Mouse (Mus musculus): ENCODE data around the gene Chsy1. TPM values are rescaled to one million over a fixed set of nuclear protein-coding genes. Genes with fewer than 3 reads are reported as not detected.

Gene Chsy1
- polyA plus RNA-seq, 1 experiment: 1.8 TPM

DNA sequence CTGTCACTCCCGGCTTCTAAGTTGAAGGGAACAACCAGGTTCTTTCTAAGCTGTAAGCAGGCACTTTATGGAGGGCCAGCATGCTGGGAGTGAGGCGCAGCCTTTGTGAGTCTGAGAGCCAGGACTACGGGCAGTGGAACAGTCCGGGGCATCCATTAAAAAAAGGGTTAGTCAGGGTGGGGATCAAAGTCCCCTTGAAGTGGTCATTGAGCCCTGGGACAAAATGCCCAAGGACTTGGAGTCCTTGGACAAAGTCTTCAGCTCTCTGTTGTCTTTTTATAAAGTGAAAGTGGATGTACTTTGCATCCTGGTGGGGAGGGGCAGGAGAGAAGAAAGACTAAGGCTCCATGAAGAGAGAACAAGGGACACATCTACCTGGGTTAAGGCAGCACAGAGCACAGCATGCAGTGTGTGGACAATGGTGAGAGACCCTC, 110.5 kb downstream of the Chsy1 start:
- no peak overlapping the region for H3K27ac ChIP-seq (ENCODE audit: control insufficient read depth, insufficient read depth, low read depth, low read length)

DNA sequence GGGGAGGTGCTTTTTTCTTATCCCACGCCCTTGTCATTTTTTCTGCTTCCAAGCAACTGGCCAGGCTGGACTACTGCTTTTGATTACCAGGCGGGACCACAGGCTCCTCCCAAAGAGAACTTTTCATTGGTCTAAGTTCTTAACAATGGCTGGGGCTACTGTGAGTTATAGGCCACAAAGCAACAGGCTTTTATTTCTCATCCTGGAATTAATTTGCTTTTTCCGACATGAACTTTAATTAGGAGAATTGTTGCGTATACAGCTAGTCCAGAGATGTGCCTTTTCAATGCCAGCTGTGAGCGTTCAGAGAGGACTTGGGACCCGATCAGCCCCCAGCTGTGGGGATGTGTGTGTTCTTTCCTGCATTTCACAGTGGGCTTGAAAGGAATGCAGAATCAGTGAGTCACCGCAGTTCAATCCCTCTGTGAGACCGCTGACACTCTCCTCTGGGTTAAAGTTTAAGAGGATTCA, 113.3 kb downstream of the Chsy1 start:
- H3K27me3 ChIP-seq (ENCODE audit: control insufficient read depth, insufficient read depth, low read length): no peaks in the 10 kb centered on the region
- H3K36me3 ChIP-seq (ENCODE audit: control insufficient read depth, insufficient read depth, low read length): no peaks in the 10 kb centered on the region
- no peak overlapping the region for H3K27ac ChIP-seq (ENCODE audit: control insufficient read depth, insufficient read depth, low read depth, low read length)
- TF ChIP-seq POLR2A (IDR thresholded peaks at IDR 0.05; ENCODE audit: control insufficient read depth, low read depth, low read length): no peak
- H3K4me3 ChIP-seq (ENCODE audit: control insufficient read depth, low read depth, low read length): no peak overlapping the region
- no peaks in the 10 kb centered on the region for H3K4me1 ChIP-seq (ENCODE audit: control insufficient read depth, insufficient read depth, low read length)

More for the DNA sequence above, 110.5 kb downstream of the Chsy1 start:
- Histone ChIP-seq H3K4me3 (ENCODE audit: control insufficient read depth, low read depth, low read length) (no peak overlapping the region), H3K36me3 (ENCODE audit: control insufficient read depth, insufficient read depth, low read length) (no peaks in the 10 kb centered on the region), H3K4me1 (ENCODE audit: control insufficient read depth, insufficient read depth, low read length) (no peaks in the 10 kb centered on the region), H3K27me3 (ENCODE audit: control insufficient read depth, insufficient read depth, low read length) (no peaks in the 10 kb centered on the region)
- TF ChIP-seq POLR2A (IDR thresholded peaks at IDR 0.05; ENCODE audit: control insufficient read depth, low read depth, low read length): no peak

Other genes starting within 250 kb of the Chsy1 start
- gene Pcsk6, start 247.8 kb upstream of the Chsy1 start, polyA plus RNA-seq (2012; rRNA removed): 4.6 TPM in 2 replicates
- gene Gm45213, start 65.9 kb upstream of the Chsy1 start, polyA plus RNA-seq (2012; rRNA removed): not detected in 2 replicates
- 47.2 and 48.6 TPM in 2 replicates for gene Snrpa1, start 50.5 kb upstream of the Chsy1 start, polyA plus RNA-seq (2012; rRNA removed)
- gene Selenos, start 29.9 kb upstream of the Chsy1 start, polyA plus RNA-seq (2012; rRNA removed): 135 and 163 TPM in 2 replicates

Measured in testis, adult 2 months (tissue).